ENCODE assay signal across 8 mouse cellular contexts in the genomic region with DNA sequence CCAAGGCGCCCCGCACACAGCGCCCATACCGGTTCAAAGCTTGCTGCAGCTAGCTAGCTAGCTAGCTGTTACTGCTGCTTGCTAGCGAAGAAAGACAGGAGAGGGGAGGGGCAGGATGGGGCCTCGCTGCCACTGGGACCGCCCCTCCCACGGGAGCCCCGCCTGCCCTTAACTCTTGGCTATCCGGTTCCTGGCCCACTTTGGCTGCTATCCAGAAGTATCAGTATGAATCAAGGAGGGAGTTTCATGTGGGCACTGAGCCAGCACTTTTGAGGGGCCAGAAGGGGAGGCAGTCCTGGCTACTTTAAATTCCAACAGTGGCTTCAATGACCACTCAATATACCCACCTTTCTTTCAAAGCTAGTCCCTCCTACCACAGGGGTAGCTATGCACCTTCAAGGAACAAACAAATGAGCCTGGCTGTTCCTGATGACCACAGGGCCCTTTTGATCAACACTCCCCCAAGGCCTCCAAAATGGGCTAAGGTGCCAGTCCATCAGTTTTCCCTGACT. TPM values are rescaled to one million over a fixed set of nuclear protein-coding genes. Genes with fewer than 3 reads are reported as not detected.
DNase-seq lines count a peak whose midpoint lies in the region; ATAC-seq and TF ChIP-seq lines count a peak whose summit lies in the region.
"Had no signal": no experiment of that assay in that cellular context is flagged by ENCODE, and none has a peak within 500 bp of the region (broad histone marks: within the 10 kb centered on the region; RNA-seq: fewer than 3 reads in every experiment).

No protein-coding gene starts in this region.

- 4% methylated on average over 10 of the region's 10 CpGs for WGBS in thymus, adult 2 months
- 0% methylated on average over 10 of the region's 10 CpGs for WGBS in hindbrain, embryonic 12.5 days
- 4% methylated on average over 10 of the region's 10 CpGs for WGBS in liver, postnatal 0 days (ENCODE audit: insufficient replicate concordance)
- WGBS in olfactory bulb, adult 2 months = 24% methylated on average over 10 of the region's 10 CpGs

- peak; percentile 15 for DNase-seq in thymus, adult 2 months
- no peak for DNase-seq in thymus, postnatal 0 days (ENCODE audit: low spot score)
- peak; percentile 91 to 94 for DNase-seq in cerebellum, postnatal 25 days
- peak; percentile 31 for DNase-seq in liver, postnatal 0 days
- no peak for DNase-seq in gastrocnemius, adult 2 months

- H3K4me3 ChIP-seq in thymus, adult 2 months (ENCODE audit: control insufficient read depth, insufficient read depth, low read length) = no peak overlapping the region
- peak overlapping the region; percentile 22 for H3K4me3 ChIP-seq in hindbrain, embryonic 12.5 days
- no peak overlapping the region for H3K4me3 ChIP-seq in liver, postnatal 0 days (ENCODE audit: low read depth, low read length)
- H3K4me3 ChIP-seq in olfactory bulb, adult 2 months (ENCODE audit: insufficient read depth, low read depth, low read length) = peak overlapping the region; percentile 28; the same call in 1 of the 2 replicates
- no peak overlapping the region for H3K4me3 ChIP-seq in gastrocnemius, adult 2 months

- ATAC-seq in hindbrain, embryonic 12.5 days (ENCODE audit: low FRiP score) = peak; percentile 51
- no peak for ATAC-seq in liver, postnatal 0 days

- H3K27ac ChIP-seq in thymus, adult 2 months (ENCODE audit: control insufficient read depth, insufficient read depth, low read length) = no peak overlapping the region
- H3K27ac ChIP-seq in hindbrain, embryonic 12.5 days = 0 out of 2 replicates have a peak overlapping the region, but pooled peaks have one; percentile 55
- H3K27ac ChIP-seq in liver, postnatal 0 days (ENCODE audit: low read depth) = no peak overlapping the region
- H3K27ac ChIP-seq in olfactory bulb, adult 2 months (ENCODE audit: insufficient read depth, low read depth, low read length) = no peak overlapping the region
- H3K27ac ChIP-seq in gastrocnemius, adult 2 months = no peak overlapping the region

- TF ChIP-seq EP300 in liver, postnatal 0 days (IDR thresholded peaks at IDR 0.05; ENCODE audit: low read depth) = no peak

- peak overlapping the region; percentile 46 for H3K4me2 ChIP-seq in hindbrain, embryonic 12.5 days (replicated peaks)
- H3K4me2 ChIP-seq in liver, postnatal 0 days (ENCODE audit: low read depth, low read length) = no peak overlapping the region

- 0 out of 2 replicates have a peak, but pooled peaks cover 2% of the 10 kb centered on the region for H3K4me1 ChIP-seq in thymus, adult 2 months (replicated peaks; ENCODE audit: control insufficient read depth, insufficient read depth, low read length)
- peaks cover 70% of the 10 kb centered on the region for H3K4me1 ChIP-seq in hindbrain, embryonic 12.5 days
- 0 out of 2 replicates have a peak, but pooled peaks cover 4% of the 10 kb centered on the region for H3K4me1 ChIP-seq in liver, postnatal 0 days (ENCODE audit: insufficient read depth)
- H3K4me1 ChIP-seq in olfactory bulb, adult 2 months (ENCODE audit: control insufficient read depth, insufficient read depth, low read length) = peaks cover 88% of the 10 kb centered on the region

- TF ChIP-seq CTCF in thymus, adult 2 months (IDR thresholded peaks at IDR 0.05; ENCODE audit: borderline replicate concordance, control insufficient read depth, extremely low read depth, insufficient read depth, low read length, poor library complexity) = no peak
- no peak for TF ChIP-seq CTCF in liver, postnatal 0 days (IDR thresholded peaks at IDR 0.05; ENCODE audit: low read depth)
- no peak for TF ChIP-seq CTCF in olfactory bulb, adult 2 months (IDR thresholded peaks at IDR 0.05; ENCODE audit: insufficient read depth, low read depth, low read length)
- TF ChIP-seq CTCF in gastrocnemius, adult 2 months (IDR thresholded peaks at IDR 0.05) = no peak

- H3K36me3 ChIP-seq in thymus, adult 2 months (ENCODE audit: control insufficient read depth, insufficient read depth, low read length) = no peaks in the 10 kb centered on the region
- no peaks in the 10 kb centered on the region for H3K36me3 ChIP-seq in hindbrain, embryonic 12.5 days
- no peaks in the 10 kb centered on the region for H3K36me3 ChIP-seq in liver, postnatal 0 days (replicated peaks; ENCODE audit: insufficient read depth, low read length)

- H3K9me3 ChIP-seq in hindbrain, embryonic 12.5 days (replicated peaks) = no peaks in the 10 kb centered on the region
- H3K9me3 ChIP-seq in liver, postnatal 0 days (ENCODE audit: low read length) = no peaks in the 10 kb centered on the region

- TF ChIP-seq POLR2A in thymus, adult 2 months (IDR thresholded peaks at IDR 0.05; ENCODE audit: control insufficient read depth, extremely low read depth, insufficient read depth, low read length, poor library complexity) = no peak
- no peak for TF ChIP-seq POLR2A in olfactory bulb, adult 2 months (IDR thresholded peaks at IDR 0.05; ENCODE audit: insufficient read depth, low read depth, low read length)

- H3K9ac ChIP-seq in hindbrain, embryonic 12.5 days = no peak overlapping the region
- no peak overlapping the region for H3K9ac ChIP-seq in liver, postnatal 0 days (replicated peaks)

- intact Hi-C loops in gastrocnemius, adult 2 months (cut with DNase I) = no loop called here

- H3K27me3 ChIP-seq in thymus, adult 2 months (ENCODE audit: control insufficient read depth, insufficient read depth, low read length) = no peaks in the 10 kb centered on the region
- peaks cover 15% of the 10 kb centered on the region for H3K27me3 ChIP-seq in hindbrain, embryonic 12.5 days
- 0 out of 2 replicates have a peak, but pooled peaks cover 5% of the 10 kb centered on the region for H3K27me3 ChIP-seq in liver, postnatal 0 days (ENCODE audit: insufficient read depth, low read length)

RNA-seq across cellular contexts. Expression of gene Plch2, which starts 37.2 kb away (rescaled TPM):
- 7.6 and 10.0 TPM in 2 replicates for polyA plus RNA-seq in thymus, adult 2 months (2012; rRNA removed)
- 0.67 and 0.74 TPM in 2 replicates for polyA plus RNA-seq in thymus, postnatal 0 days (2015; fragmentation: Nextera tagmentation; extraction: Ambion mirVana)
- polyA plus RNA-seq in hindbrain, embryonic 12.5 days (2016; fragmentation: Nextera tagmentation; extraction: Ambion mirVana) = 5.0 and 5.5 TPM in 2 replicates
- polyA plus RNA-seq in liver, postnatal 0 days (2015; fragmentation: Nextera tagmentation; extraction: Ambion mirVana) = 0.04 TPM in 1 of 2 replicates, not detected in the other
- polyA plus RNA-seq in olfactory bulb, adult 2 months (2012; ENCODE audit: insufficient read depth, insufficient read length, low replicate concordance, missing spikeins) = not detected in 2 replicates
- total RNA-seq in gastrocnemius, adult 2 months (2021) = under 1 TPM in 1 of 2 experiments, not detected in 1; 0.38 TPM
- total RNA-seq: liver, adult 2 months had no signal

RNA-seq across cellular contexts. Expression of gene Pex10, which starts 47.4 kb away (rescaled TPM):
- 32.8 and 38.0 TPM in 2 replicates for polyA plus RNA-seq in thymus, adult 2 months (2012; rRNA removed)
- polyA plus RNA-seq in thymus, postnatal 0 days (2015; fragmentation: Nextera tagmentation; extraction: Ambion mirVana) = 15.9 and 16.3 TPM in 2 replicates
- polyA plus RNA-seq in hindbrain, embryonic 12.5 days (2016; fragmentation: Nextera tagmentation; extraction: Ambion mirVana) = 18.0 and 18.4 TPM in 2 replicates
- 5.9 and 6.8 TPM in 2 replicates for polyA plus RNA-seq in liver, postnatal 0 days (2015; fragmentation: Nextera tagmentation; extraction: Ambion mirVana)
- not detected in 2 replicates for polyA plus RNA-seq in olfactory bulb, adult 2 months (2012; ENCODE audit: insufficient read depth, insufficient read length, low replicate concordance, missing spikeins)
- 10 to 100 TPM; 12.9 to 17.9 TPM for total RNA-seq in gastrocnemius, adult 2 months (2021)

RNA-seq across cellular contexts. Expression of gene Pank4, which starts 55.5 kb away (rescaled TPM):
- 121 and 155 TPM in 2 replicates for polyA plus RNA-seq in thymus, adult 2 months (2012; rRNA removed)
- polyA plus RNA-seq in thymus, postnatal 0 days (2015; fragmentation: Nextera tagmentation; extraction: Ambion mirVana) = 41.5 and 42.9 TPM in 2 replicates
- 42.5 and 44.5 TPM in 2 replicates for polyA plus RNA-seq in hindbrain, embryonic 12.5 days (2016; fragmentation: Nextera tagmentation; extraction: Ambion mirVana)
- polyA plus RNA-seq in liver, postnatal 0 days (2015; fragmentation: Nextera tagmentation; extraction: Ambion mirVana) = 10.9 and 11.4 TPM in 2 replicates
- not detected in 2 replicates for polyA plus RNA-seq in olfactory bulb, adult 2 months (2012; ENCODE audit: insufficient read depth, insufficient read length, low replicate concordance, missing spikeins)
- total RNA-seq in gastrocnemius, adult 2 months (2021) = 10 to 100 TPM; 33.8 to 43.6 TPM

RNA-seq across cellular contexts. Expression of gene Hes5, which starts 58.7 kb away (rescaled TPM):
- 4.1 and 5.6 TPM in 2 replicates for polyA plus RNA-seq in thymus, adult 2 months (2012; rRNA removed)
- polyA plus RNA-seq in thymus, postnatal 0 days (2015; fragmentation: Nextera tagmentation; extraction: Ambion mirVana) = 3.3 and 3.6 TPM in 2 replicates
- polyA plus RNA-seq in hindbrain, embryonic 12.5 days (2016; fragmentation: Nextera tagmentation; extraction: Ambion mirVana) = 293 and 329 TPM in 2 replicates
- 0.15 and 0.21 TPM in 2 replicates for polyA plus RNA-seq in liver, postnatal 0 days (2015; fragmentation: Nextera tagmentation; extraction: Ambion mirVana)
- not detected in 2 replicates for polyA plus RNA-seq in olfactory bulb, adult 2 months (2012; ENCODE audit: insufficient read depth, insufficient read length, low replicate concordance, missing spikeins)
- not detected for total RNA-seq in gastrocnemius, adult 2 months (2021)
- total RNA-seq: liver, adult 2 months had no signal
- polyA plus RNA-seq: liver, adult 2 months had no signal

Comparison
In these comparisons a context has a peak if more than half of its experiments do, and no peak if none do; other contexts are left out.
1. DNase-seq: peak in thymus, adult 2 months (single experiment), cerebellum, postnatal 25 days (2 of 2) and liver, postnatal 0 days (single experiment); none in thymus, postnatal 0 days (single experiment) and gastrocnemius, adult 2 months (single experiment).
2. H3K4me3 ChIP-seq: peak in hindbrain, embryonic 12.5 days (single experiment) and olfactory bulb, adult 2 months (single experiment); none in thymus, adult 2 months (single experiment), liver, postnatal 0 days (single experiment) and gastrocnemius, adult 2 months (single experiment).
3. RNA of gene Pank4, which starts 55.5 kb away (polyA plus RNA-seq): 121 to 155 TPM in thymus, adult 2 months, 41.5 to 42.9 TPM in thymus, postnatal 0 days, 42.5 to 44.5 TPM in hindbrain, embryonic 12.5 days and 10.9 to 11.4 TPM in liver, postnatal 0 days; not detected in olfactory bulb, adult 2 months; every median in the first group is over 10 times any median in the second.